Mouse (Mus musculus): Measurements from ENCODE around the gene Far2. TPM values are rescaled to one million over a fixed set of nuclear protein-coding genes. Genes with fewer than 3 reads are reported as not detected.

The Far2 gene
- 3.0 TPM for polyA plus RNA-seq (2014; fragmentation: Illumina TruSeq; extraction: RNeasy Lipid Tissue Mini Kit (QIAGEN cat#74804); ENCODE audit: low read depth, low replicate concordance)

DNA sequence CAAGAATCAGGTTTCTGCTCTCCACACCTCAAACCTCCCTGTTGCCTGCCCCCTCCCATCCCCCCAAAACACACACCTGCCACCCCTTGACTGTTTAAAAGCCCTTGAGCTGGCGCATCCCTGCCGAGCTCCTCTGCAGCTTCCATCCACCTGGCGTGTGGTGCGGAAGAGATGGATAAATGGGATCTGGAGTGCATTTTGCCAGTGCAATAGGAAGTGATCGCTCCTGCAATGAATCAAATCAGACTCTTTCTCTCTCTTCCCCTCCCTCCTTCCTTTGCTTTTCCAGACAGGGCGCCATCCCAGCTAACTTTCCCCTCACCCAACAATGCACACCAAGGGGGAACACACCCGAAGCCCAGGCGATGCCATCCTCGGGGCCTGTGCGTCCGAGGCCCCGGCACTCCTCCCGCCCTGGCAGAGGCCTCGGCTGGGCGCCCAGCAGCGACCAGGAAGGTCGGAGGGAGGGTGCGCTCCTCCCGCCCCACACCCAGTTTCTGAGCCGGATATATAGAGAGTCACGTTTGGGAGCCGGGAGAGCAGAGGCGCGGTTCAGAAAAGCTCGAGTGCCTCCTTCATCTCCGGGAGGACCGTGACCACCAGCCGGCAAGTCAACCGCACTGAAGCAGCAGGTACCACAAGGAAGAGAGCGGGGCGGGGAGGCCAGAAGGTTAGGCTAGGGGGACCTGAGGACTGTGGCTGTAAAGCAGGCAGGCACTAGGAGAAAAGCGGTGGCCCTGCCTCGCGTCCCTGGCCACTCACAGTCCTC is at the start of gene Far2:
Gene Far2, plus strand, starts transcription at position 379 of the 769 bp plus-strand sequence.

DNA sequence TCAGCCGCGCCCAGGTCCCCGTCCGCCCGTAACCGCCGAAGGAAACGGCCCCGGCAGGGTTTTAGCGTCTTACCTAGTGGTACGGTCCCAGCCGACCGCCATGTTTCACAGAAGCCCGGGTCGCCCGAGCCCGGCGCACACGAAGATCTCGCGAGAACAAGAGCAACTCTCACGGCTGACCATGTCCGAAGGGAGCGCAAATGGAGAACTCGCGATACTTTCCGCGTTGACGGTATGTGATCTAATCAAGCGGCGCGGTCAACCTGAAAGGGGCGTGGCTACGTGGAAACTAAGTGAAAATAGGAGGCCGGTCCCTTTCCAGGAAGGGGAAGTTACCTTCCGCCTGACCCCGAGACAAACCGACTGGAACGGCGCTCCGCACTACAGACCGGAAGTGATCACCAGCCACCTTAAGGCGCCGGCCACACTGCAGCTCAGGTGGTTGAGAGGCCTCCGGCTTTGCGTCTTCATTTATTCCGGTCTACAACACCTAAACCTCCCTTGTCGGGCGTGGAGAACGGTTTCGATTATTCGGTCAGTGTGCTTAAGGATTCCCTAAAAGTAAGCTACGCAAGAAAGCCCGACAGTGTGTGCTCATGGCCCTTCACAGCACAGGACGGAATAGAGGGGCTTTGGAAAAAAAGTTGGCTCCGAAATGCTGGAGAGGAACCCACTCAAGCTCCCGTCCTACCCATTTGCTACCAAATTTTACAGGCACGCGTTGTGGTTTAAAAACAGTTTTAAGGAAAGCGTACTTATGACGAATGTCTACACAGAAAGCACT is 165.0 kb downstream of the Far2 start, which contains the start of gene Ergic2:
Gene Ergic2, minus strand, starts transcription at position 478 of the 784 bp plus-strand sequence.

Other genes with a start within 250 kb of the Far2 start
- gene Ergic2, start 165.1 kb downstream of the Far2 start, polyA plus RNA-seq (2014; fragmentation: Illumina TruSeq; extraction: RNeasy Lipid Tissue Mini Kit (QIAGEN cat#74804); ENCODE audit: low read depth, low replicate concordance) = 933 TPM

Measured in testis, adult 10 weeks (tissue).